Mouse (Mus musculus): ENCODE measurements around the gene Kirrel3. TPM values are rescaled to one million over a fixed set of nuclear protein-coding genes. Genes with fewer than 3 reads are reported as not detected.

The Kirrel3 gene
- polyA plus RNA-seq, 1 experiment: not detected

DNA sequence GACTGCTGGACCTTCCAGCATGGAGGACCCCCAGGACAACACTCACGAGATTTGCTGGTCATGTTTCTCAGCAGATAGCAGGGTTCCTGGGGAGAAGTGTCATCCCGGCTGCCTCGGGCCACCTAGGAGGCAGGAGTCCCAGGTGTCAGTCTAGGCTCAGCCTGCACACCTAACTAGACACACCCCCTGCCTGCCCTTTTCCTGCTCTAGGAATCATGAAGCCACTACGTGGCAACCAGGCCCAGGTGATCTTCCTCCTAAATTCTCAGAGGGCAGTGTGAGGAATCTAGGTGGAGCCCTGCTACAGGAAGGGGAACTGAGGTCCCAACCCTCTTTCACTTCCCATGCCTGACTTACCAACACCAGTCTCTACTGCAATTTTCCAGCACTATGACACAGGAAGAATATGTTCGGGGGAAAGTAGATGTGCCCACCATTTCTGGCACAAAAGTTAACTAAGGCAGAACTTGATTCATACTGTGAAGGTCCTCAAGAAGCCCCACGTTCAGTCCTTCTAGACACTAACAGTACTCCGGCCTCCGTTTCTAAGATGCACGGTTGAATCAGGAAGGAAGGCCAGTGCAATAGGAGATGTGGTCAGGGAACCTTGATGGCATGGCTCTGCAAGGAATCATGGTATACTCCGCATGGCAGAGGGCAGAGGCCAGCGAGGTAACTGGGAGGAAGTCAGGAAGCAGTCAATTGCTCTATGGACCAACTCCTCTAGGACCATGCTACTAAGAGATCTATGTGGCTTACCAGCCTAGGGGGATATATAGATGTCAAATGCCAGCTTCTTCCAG lies 570.0 kb downstream of the Kirrel3 start:
- H3K36me3 ChIP-seq (replicated peaks; ENCODE audit: low read length): peaks cover 81% of the 10 kb centered on the region
- H3K4me1 ChIP-seq: peaks cover 56% of the 10 kb centered on the region
- H3K27me3 ChIP-seq (replicated peaks): no peaks in the 10 kb centered on the region
- H3K9me3 ChIP-seq: no peaks in the 10 kb centered on the region
- no peak overlapping the region for H3K4me3 ChIP-seq (replicated peaks)
- TF ChIP-seq GATA1 (IDR thresholded peaks at IDR 0.05; ENCODE audit: borderline replicate concordance, low read length): no peak
- TF ChIP-seq FLI1 (IDR thresholded peaks at IDR 0.05; ENCODE audit: low read length): no peak

DNA sequence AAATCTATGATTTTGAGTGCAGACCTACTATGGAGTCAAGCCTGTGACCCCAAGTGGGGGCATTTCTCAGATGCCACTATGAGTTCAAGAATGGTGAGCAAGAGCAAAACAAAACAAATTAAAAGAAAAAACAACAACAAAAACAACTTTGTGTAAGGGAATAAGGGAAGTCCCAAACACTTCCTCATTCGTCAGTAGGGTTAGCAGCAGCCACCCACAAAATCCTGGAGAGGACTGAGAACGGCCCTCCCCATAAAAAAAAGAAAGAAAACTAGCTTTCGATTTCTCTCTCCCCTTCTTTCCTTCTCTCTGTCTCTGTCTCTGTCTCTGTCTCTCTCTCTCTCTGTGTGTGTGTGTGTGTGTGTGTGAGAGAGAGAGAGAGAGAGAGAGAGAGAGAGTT lies 570.9 kb downstream of the Kirrel3 start:
- Histone ChIP-seq H3K9me3 (no peaks in the 10 kb centered on the region), H3K4me1 (peaks cover 65% of the 10 kb centered on the region), H3K36me3 (replicated peaks; ENCODE audit: low read length) (peaks cover 72% of the 10 kb centered on the region), H3K27me3 (replicated peaks) (no peaks in the 10 kb centered on the region), H3K4me3 (replicated peaks) (no peak overlapping the region)
- no peak for TF ChIP-seq FLI1 (IDR thresholded peaks at IDR 0.05; ENCODE audit: low read length)
- no peak for TF ChIP-seq GATA1 (IDR thresholded peaks at IDR 0.05; ENCODE audit: borderline replicate concordance, low read length)

DNA sequence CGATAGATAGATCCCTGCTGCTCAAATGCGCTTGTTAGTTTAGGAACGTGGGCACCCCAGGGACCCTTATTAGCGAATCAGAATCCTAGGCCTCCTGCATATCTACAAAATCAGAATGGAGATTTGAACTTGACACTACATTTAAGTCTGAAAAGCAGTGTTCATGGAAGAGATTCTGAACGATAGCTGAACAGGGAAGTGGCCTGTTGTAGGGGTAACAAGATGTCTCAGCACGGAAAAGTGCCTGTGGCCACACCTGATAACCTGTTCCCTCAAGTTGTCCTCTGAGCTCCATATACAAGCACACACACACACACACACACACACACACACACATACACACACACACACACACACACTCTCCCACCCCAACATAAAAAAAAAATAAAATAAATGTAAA lies 571.9 kb downstream of the Kirrel3 start:
- peaks cover 73% of the 10 kb centered on the region for H3K4me1 ChIP-seq

DNA sequence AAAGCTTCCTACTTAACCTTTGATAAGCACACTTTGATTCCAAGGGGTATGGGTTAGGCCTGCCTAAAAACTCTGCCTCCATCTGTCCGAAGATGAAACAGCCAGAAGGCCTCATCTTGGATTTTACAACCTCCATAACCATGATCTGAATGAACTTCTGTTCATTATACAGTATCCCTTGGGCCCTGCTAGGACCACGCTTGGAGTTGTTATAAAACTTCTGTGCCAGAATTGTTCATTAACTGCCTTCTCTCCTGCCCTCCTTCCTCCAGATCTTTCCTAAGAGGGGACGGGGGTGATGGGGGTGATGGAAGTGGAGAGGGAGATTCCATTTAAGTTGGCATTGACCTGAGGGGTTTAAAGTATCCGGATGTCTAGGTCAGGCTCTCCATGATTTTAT lies 572.5 kb downstream of the Kirrel3 start:
- Histone ChIP-seq H3K4me1 (peaks cover 76% of the 10 kb centered on the region), H3K4me3 (replicated peaks) (no peak overlapping the region), H3K27me3 (replicated peaks) (no peaks in the 10 kb centered on the region), H3K36me3 (replicated peaks; ENCODE audit: low read length) (peaks cover 57% of the 10 kb centered on the region), H3K9me3 (no peaks in the 10 kb centered on the region)
- TF ChIP-seq GATA1 (IDR thresholded peaks at IDR 0.05; ENCODE audit: borderline replicate concordance, low read length) (no peak), FLI1 (IDR thresholded peaks at IDR 0.05; ENCODE audit: low read length) (no peak)

More for the DNA sequence above, 571.9 kb downstream of the Kirrel3 start:
- no peaks in the 10 kb centered on the region for H3K9me3 ChIP-seq
- peaks cover 62% of the 10 kb centered on the region for H3K36me3 ChIP-seq (replicated peaks; ENCODE audit: low read length)
- TF ChIP-seq FLI1 (IDR thresholded peaks at IDR 0.05; ENCODE audit: low read length): no peak
- no peak for TF ChIP-seq GATA1 (IDR thresholded peaks at IDR 0.05; ENCODE audit: borderline replicate concordance, low read length)
- H3K4me3 ChIP-seq (replicated peaks): no peak overlapping the region
- H3K27me3 ChIP-seq (replicated peaks): no peaks in the 10 kb centered on the region

DNA sequence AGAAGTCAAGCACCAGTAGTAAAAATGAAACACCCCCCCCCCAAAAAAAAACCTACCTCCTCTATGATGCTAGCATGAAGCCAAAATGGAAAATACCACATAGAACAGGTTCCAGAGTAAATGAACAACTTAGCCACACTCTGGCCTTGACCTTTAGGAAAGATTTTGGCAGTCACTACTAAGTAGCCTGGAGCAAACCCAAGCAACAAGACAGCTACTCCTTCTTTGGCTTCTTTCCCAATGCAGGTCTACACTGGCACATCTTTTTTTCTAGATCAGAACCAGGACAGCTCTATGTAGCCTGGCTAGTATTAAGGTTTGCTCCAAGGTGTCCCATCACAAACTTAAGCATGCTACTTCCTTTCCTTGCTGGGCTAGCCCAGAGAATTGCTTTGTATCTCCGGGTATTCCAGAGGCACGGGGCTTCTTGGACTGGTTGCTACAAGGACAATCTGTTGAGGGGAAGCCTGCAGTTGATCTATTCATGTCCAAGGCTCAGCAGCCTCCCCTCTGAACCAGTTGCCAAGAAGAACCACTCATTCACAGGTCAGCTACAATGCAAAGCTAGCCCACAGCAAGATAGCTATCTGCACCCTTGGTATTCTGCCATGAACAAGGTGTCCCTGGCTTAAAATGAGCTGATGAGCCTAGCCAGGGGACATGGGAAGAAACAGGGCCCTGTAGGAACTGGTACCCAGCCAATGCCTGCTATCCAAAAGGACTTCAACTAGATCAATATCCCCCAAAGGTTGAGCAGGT lies 573.1 kb downstream of the Kirrel3 start:
- H3K36me3 ChIP-seq (replicated peaks; ENCODE audit: low read length): peaks cover 51% of the 10 kb centered on the region
- H3K9me3 ChIP-seq: no peaks in the 10 kb centered on the region
- no peak overlapping the region for H3K4me3 ChIP-seq (replicated peaks)
- no peaks in the 10 kb centered on the region for H3K27me3 ChIP-seq (replicated peaks)
- TF ChIP-seq GATA1 (IDR thresholded peaks at IDR 0.05; ENCODE audit: borderline replicate concordance, low read length) (no peak), FLI1 (IDR thresholded peaks at IDR 0.05; ENCODE audit: low read length) (no peak)
- H3K4me1 ChIP-seq: peaks cover 76% of the 10 kb centered on the region

DNA sequence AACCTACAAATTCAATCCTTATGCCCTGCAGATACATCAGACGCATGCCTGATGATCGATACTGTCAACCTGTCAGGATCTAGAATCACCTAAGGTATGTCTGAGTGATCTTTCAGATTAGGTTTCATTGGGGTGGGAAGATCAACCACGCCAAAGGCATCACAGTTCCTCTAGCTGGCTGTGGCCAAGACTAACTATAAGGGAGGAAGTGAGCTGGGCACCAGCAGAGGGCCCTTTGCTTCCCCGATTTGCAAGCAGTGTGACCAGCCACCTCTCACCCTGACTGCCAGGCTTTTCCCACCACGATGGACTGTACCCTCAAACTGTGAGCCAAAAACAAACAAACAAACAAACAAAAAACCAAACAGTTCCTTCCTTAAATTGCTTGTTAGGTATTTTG lies 574.2 kb downstream of the Kirrel3 start:
- Histone ChIP-seq H3K27me3 (replicated peaks) (no peaks in the 10 kb centered on the region), H3K4me3 (replicated peaks) (no peak overlapping the region), H3K36me3 (replicated peaks; ENCODE audit: low read length) (peaks cover 40% of the 10 kb centered on the region), H3K9me3 (no peaks in the 10 kb centered on the region), H3K4me1 (peaks cover 76% of the 10 kb centered on the region)
- no peak for TF ChIP-seq GATA1 (IDR thresholded peaks at IDR 0.05; ENCODE audit: borderline replicate concordance, low read length)
- TF ChIP-seq FLI1 (IDR thresholded peaks at IDR 0.05; ENCODE audit: low read length): no peak

DNA sequence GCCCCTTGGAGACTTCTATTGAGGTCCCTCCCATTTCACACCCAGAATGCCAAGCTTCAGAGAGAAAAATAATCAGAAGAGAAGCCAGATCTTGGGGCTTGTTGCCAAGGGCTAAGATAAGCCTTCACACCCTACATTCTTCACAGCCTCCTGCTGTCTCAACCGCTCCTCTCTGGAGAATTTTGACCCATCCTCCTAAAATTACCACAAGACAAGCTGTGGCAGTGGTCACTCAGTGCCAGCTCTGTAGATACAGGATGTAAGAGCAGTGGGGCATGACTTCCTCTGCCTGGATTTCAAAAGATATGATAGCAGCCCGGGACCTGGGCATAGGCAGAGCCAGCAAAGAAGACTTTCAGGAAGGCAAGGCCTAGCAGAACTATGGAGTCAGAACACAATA lies 575.8 kb downstream of the Kirrel3 start:
- no peak for TF ChIP-seq FLI1 (IDR thresholded peaks at IDR 0.05; ENCODE audit: low read length)
- TF ChIP-seq GATA1 (IDR thresholded peaks at IDR 0.05; ENCODE audit: borderline replicate concordance, low read length): no peak
- no peaks in the 10 kb centered on the region for H3K27me3 ChIP-seq (replicated peaks)
- peaks cover 61% of the 10 kb centered on the region for H3K4me1 ChIP-seq
- peaks cover 26% of the 10 kb centered on the region for H3K36me3 ChIP-seq (replicated peaks; ENCODE audit: low read length)
- H3K9me3 ChIP-seq: no peaks in the 10 kb centered on the region
- H3K4me3 ChIP-seq (replicated peaks): no peak overlapping the region

All from megakaryocyte, embryonic 14.5 days (primary cell).